11 mouse cellular contexts compared by ENCODE assay signal in the genomic region with DNA sequence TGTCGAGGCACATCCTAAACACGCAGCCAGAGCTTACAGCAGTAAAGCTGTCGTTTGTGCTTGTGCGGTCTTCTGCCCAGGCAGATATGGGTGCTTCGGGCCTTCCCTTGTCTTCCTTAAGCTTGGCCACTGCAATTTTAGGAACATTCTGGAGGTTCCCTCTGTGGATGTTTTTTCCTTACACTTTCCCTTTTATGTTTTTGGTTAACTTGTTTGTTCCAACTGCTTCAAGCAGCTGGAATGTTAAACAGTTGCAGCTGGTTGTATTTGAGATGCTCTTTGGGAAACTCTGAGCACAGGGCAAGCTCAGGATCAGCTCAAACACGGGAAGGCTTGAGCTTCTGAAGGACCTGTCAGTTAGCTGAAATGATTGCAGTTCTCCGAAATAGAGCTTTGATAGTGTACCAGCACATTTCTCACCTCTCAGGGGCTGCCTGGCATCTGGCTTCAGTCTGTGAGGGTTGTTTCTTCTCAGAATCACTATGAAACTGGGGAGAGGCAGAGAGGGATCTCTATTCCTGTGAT. TPM values are rescaled to one million over a fixed set of nuclear protein-coding genes. Genes with fewer than 3 reads are reported as not detected.
A peak's percentile ranks its signal among the peaks of the same experiment; 100 is the strongest.
DNase-seq lines count a peak whose midpoint lies in the region; ATAC-seq lines count a peak whose summit lies in the region.
"Had no signal": no experiment of that assay in that cellular context is flagged by ENCODE, and none has a peak within 500 bp of the region (broad histone marks: within the 10 kb centered on the region; RNA-seq: fewer than 3 reads in every experiment).

No protein-coding gene starts in this region.

- no peaks in the 10 kb centered on the region for H3K27me3 ChIP-seq in heart, embryonic 15.5 days
- no peaks in the 10 kb centered on the region for H3K27me3 ChIP-seq in intestine, embryonic 16.5 days (replicated peaks; ENCODE audit: control insufficient read depth, insufficient read depth, low read length)

- no peak for ATAC-seq in heart, embryonic 15.5 days (replicated peaks; ENCODE audit: insufficient number of reproducible peaks, insufficient read depth, low FRiP score, low read depth)
- ATAC-seq in intestine, embryonic 16.5 days, result no peak
- no peak for ATAC-seq in erythroblast, adult 5-6 weeks (replicated peaks; ENCODE audit: low FRiP score, poor library complexity, severe bottlenecking)

- DNase-seq in heart, adult 11 months, result no peak
- peak; percentile 40 for DNase-seq in urinary bladder, postnatal 14 days (ENCODE audit: low spot score)
- DNase-seq in urinary bladder, adult 2 months (ENCODE audit: low spot score), result no peak
- DNase-seq in thymus, postnatal 0 days (ENCODE audit: low spot score), result no peak
- no peak for DNase-seq in adrenal gland, postnatal 14 days
- DNase-seq: thymus, postnatal 4 days had no signal

- peaks cover 61% of the 10 kb centered on the region for H3K4me1 ChIP-seq in heart, embryonic 15.5 days (replicated peaks)
- H3K4me1 ChIP-seq in intestine, embryonic 16.5 days (ENCODE audit: control insufficient read depth, insufficient read depth, low read length), result peaks cover 50% of the 10 kb centered on the region

- peak overlapping the region; percentile 44 for H3K4me2 ChIP-seq in heart, embryonic 15.5 days
- H3K4me2 ChIP-seq in intestine, embryonic 16.5 days (ENCODE audit: low read depth, low read length), result 0 out of 2 replicates have a peak overlapping the region, but pooled peaks have one; percentile 28

- H3K9ac ChIP-seq in heart, embryonic 15.5 days, result peak overlapping the region; percentile 31; the same call in 1 of the 2 replicates
- H3K9ac ChIP-seq in intestine, embryonic 16.5 days (ENCODE audit: low read depth, low read length), result peak overlapping the region; percentile 53; the same call in 1 of the 2 replicates
- H3K9ac ChIP-seq: liver, embryonic 14.5 days had no signal

- H3K27ac ChIP-seq in heart, embryonic 15.5 days, result peak overlapping the region; percentile 87
- peak overlapping the region; percentile 71 for H3K27ac ChIP-seq in intestine, embryonic 16.5 days (ENCODE audit: low read length)
- H3K27ac ChIP-seq: liver, embryonic 14.5 days had no signal

- H3K36me3 ChIP-seq in heart, embryonic 15.5 days, result no peaks in the 10 kb centered on the region
- H3K36me3 ChIP-seq in intestine, embryonic 16.5 days (ENCODE audit: control insufficient read depth, insufficient read depth, low read length), result peaks cover under 1% of the 10 kb centered on the region; the same call in 1 of the 2 replicates

- H3K9me3 ChIP-seq in heart, embryonic 15.5 days (replicated peaks), result no peaks in the 10 kb centered on the region
- H3K9me3 ChIP-seq in intestine, embryonic 16.5 days (ENCODE audit: control insufficient read depth, low read length), result no peaks in the 10 kb centered on the region
- H3K9me3 ChIP-seq: G1E had no signal

- WGBS in heart, embryonic 15.5 days, result 21% methylated on average over 7 of the region's 7 CpGs
- 29% methylated on average over 7 of the region's 7 CpGs for WGBS in intestine, embryonic 16.5 days

- H3K4me3 ChIP-seq in heart, embryonic 15.5 days, result no peak overlapping the region
- H3K4me3 ChIP-seq in intestine, embryonic 16.5 days (ENCODE audit: low read length), result no peak overlapping the region

RNA-seq across cellular contexts. Expression of a gene that starts 34.5 kb away (rescaled TPM):
- polyA plus RNA-seq in heart, embryonic 15.5 days (2015; fragmentation: Nextera tagmentation; extraction: Ambion mirVana), result 184 and 223 TPM in 2 replicates
- 83.3 and 100 TPM in 2 replicates for polyA plus RNA-seq in urinary bladder, adult 2 months (2012; rRNA removed)
- polyA plus RNA-seq in intestine, embryonic 16.5 days (2015; fragmentation: Nextera tagmentation; extraction: Ambion mirVana), result 244 and 262 TPM in 2 replicates
- 98.5 and 102 TPM in 2 replicates for polyA plus RNA-seq in thymus, postnatal 0 days (2015; fragmentation: Nextera tagmentation; extraction: Ambion mirVana)
- 34.5 and 52.8 TPM in 2 replicates for total RNA-seq in erythroblast, adult 5-6 weeks (2015; ENCODE audit: low replicate concordance)
- 38.6 and 61.8 TPM in 2 replicates for total RNA-seq in erythroblast, adult 5-6 weeks (2017; ENCODE audit: low replicate concordance)
- total RNA-seq in adrenal gland, postnatal 14 days (2021), result 97.4 and 164 TPM in 2 replicates

RNA-seq across cellular contexts. Expression of a gene that starts 34.6 kb away (rescaled TPM):
- 53.7 and 54.1 TPM in 2 replicates for polyA plus RNA-seq in heart, embryonic 15.5 days (2015; fragmentation: Nextera tagmentation; extraction: Ambion mirVana)
- polyA plus RNA-seq in urinary bladder, adult 2 months (2012; rRNA removed), result 60.8 and 76.9 TPM in 2 replicates
- polyA plus RNA-seq in intestine, embryonic 16.5 days (2015; fragmentation: Nextera tagmentation; extraction: Ambion mirVana), result 82.1 and 93.0 TPM in 2 replicates
- polyA plus RNA-seq in thymus, postnatal 0 days (2015; fragmentation: Nextera tagmentation; extraction: Ambion mirVana), result 51.0 and 55.7 TPM in 2 replicates
- 35.9 and 62.6 TPM in 2 replicates for total RNA-seq in erythroblast, adult 5-6 weeks (2015; ENCODE audit: low replicate concordance)
- total RNA-seq in erythroblast, adult 5-6 weeks (2017; ENCODE audit: low replicate concordance), result 14.1 and 34.0 TPM in 2 replicates
- total RNA-seq in adrenal gland, postnatal 14 days (2021), result 87.7 and 99.3 TPM in 2 replicates
